ENCODE assay signal across 26 mouse cellular contexts in genomic region chr11:67771691-67772090, GRCm38 (mm10). TPM values are rescaled to one million over a fixed set of nuclear protein-coding genes. Genes with fewer than 3 reads are reported as not detected.
"Had no signal": no experiment of that assay in that cellular context is flagged by ENCODE, and none has a peak within 500 bp of the region (broad histone marks: within the 10 kb centered on the region; RNA-seq: fewer than 3 reads in every experiment).

No protein-coding gene starts in this region.

- DNase-seq: lung, adult 18-20 months; lung, postnatal 14 days; lung, postnatal 4 days; midbrain, embryonic 14.5 days; retina, postnatal 1 day; right cerebral cortex, adult 18-20 months; right cerebral cortex, postnatal 25 days; right cerebral cortex, postnatal 4 days; spleen, adult 18-20 months; thymus, adult 18-20 months; thymus, postnatal 14 days; thymus, postnatal 36 days had no signal

- ATAC-seq: lung, postnatal 0 days; midbrain, embryonic 16.5 days had no signal

- H3K9me3 ChIP-seq: lung, embryonic 15.5 days; midbrain, embryonic 10.5 days; midbrain, embryonic 12.5 days; neural tube, embryonic 13.5 days; neural tube, embryonic 15.5 days had no signal

- H3K27me3 ChIP-seq: lung, embryonic 15.5 days; midbrain, embryonic 12.5 days; neural tube, embryonic 13.5 days; neural tube, embryonic 15.5 days had no signal

- H3K27ac ChIP-seq: lung, embryonic 15.5 days; midbrain, embryonic 10.5 days; midbrain, embryonic 12.5 days; neural tube, embryonic 13.5 days; neural tube, embryonic 15.5 days had no signal

- H3K9ac ChIP-seq: lung, embryonic 15.5 days; midbrain, embryonic 12.5 days; neural tube, embryonic 13.5 days; neural tube, embryonic 15.5 days had no signal

- H3K36me3 ChIP-seq: lung, embryonic 15.5 days; midbrain, embryonic 10.5 days; midbrain, embryonic 12.5 days; neural tube, embryonic 13.5 days; neural tube, embryonic 15.5 days had no signal

- H3K4me1 ChIP-seq: lung, embryonic 15.5 days; midbrain, embryonic 10.5 days; midbrain, embryonic 12.5 days had no signal

- H3K4me3 ChIP-seq: lung, embryonic 15.5 days; midbrain, embryonic 10.5 days; midbrain, embryonic 12.5 days; myocyte; neural tube, embryonic 13.5 days; neural tube, embryonic 15.5 days had no signal

- H3K4me2 ChIP-seq: lung, embryonic 15.5 days; midbrain, embryonic 12.5 days; neural tube, embryonic 13.5 days; neural tube, embryonic 15.5 days had no signal

RNA-seq across cellular contexts. Expression of gene Glp2r, which starts 0.7 kb away (rescaled TPM):
- total RNA-seq: megakaryocyte-erythroid progenitor cell, adult 5-6 weeks had no signal
- polyA plus RNA-seq: lung, postnatal 0 days; midbrain, embryonic 10.5 days; midbrain, embryonic 12.5 days; myocyte; neural tube, embryonic 11.5 days; neural tube, embryonic 15.5 days had no signal

RNA-seq across cellular contexts. Expression of gene Gsg1l2, which starts 2.7 kb away (rescaled TPM):
- total RNA-seq: megakaryocyte, adult 5-6 weeks; megakaryocyte-erythroid progenitor cell, adult 5-6 weeks had no signal
- polyA plus RNA-seq: lung, embryonic 15.5 days; lung, postnatal 0 days; midbrain, embryonic 10.5 days; midbrain, embryonic 12.5 days; midbrain, embryonic 14.5 days; midbrain, embryonic 16.5 days; myocyte; neural tube, embryonic 11.5 days; neural tube, embryonic 13.5 days; neural tube, embryonic 15.5 days; stomach, embryonic 14.5 days; thymus, postnatal 0 days had no signal

RNA-seq across cellular contexts. Expression of gene Dhrs7c, which starts 26.3 kb away (rescaled TPM):
- total RNA-seq: megakaryocyte, adult 5-6 weeks; megakaryocyte-erythroid progenitor cell, adult 5-6 weeks had no signal
- polyA plus RNA-seq: midbrain, embryonic 10.5 days; midbrain, embryonic 12.5 days; midbrain, embryonic 14.5 days; midbrain, embryonic 16.5 days; neural tube, embryonic 13.5 days; small intestine, adult 2 months; stomach, embryonic 14.5 days had no signal
